Mouse (Mus musculus) stomach, embryonic 14.5 days (tissue): ENCODE results near the gene Rgl1. TPM values are rescaled to one million over a fixed set of nuclear protein-coding genes. Genes with fewer than 3 reads are reported as not detected.

Experiments
- ATAC-seq: fragments of 200-750 bp; cut with Nextera tagmentation; 2 replicates; pipeline ENCODE4 v1.8.0; 2017; ENCODE audit warnings: low read depth, moderate TSS enrichment; ENCODE audit not compliant: insufficient number of reproducible peaks, insufficient read depth, low FRiP score
- H3K27ac ChIP-seq: fragments of 300-500 bp; sonication (generic); 2 replicates; pipeline ENCODE4 v1.5.1; 2014; ENCODE audit warnings: mild to moderate bottlenecking, low read length, moderate library complexity, mixed read lengths
- H3K27me3 ChIP-seq: fragments of 300-500 bp; sonication (generic); 2 replicates; pipeline ENCODE4 v1.6.1; 2014; ENCODE audit warnings: low read length, control low read depth, mixed read lengths; ENCODE audit not compliant: control insufficient read depth, insufficient read depth
- H3K36me3 ChIP-seq: fragments of 300-500 bp; sonication (generic); 2 replicates; pipeline ENCODE4 v1.6.1; 2014; ENCODE audit warnings: mild to moderate bottlenecking, control low read depth, low read length, moderate library complexity, mixed read lengths; ENCODE audit not compliant: control insufficient read depth, insufficient read depth
- H3K4me1 ChIP-seq: fragments of 300-500 bp; sonication (generic); 2 replicates; pipeline ENCODE4 v1.6.1; 2014; ENCODE audit warnings: low read length, control low read depth, mixed read lengths; ENCODE audit not compliant: control insufficient read depth, insufficient read depth
- H3K4me2 ChIP-seq: fragments of 300-500 bp; sonication (generic); replicated peaks from 2 replicates; pipeline ENCODE4 v1.6.1; 2014; ENCODE audit warnings: low read depth, low read length, control low read depth
- H3K4me3 ChIP-seq: fragments of 300-500 bp; sonication (generic); 2 replicates; pipeline ENCODE4 v1.5.1; 2014; ENCODE audit warnings: low read depth, low read length, control low read depth
- H3K9ac ChIP-seq: fragments of 300-500 bp; sonication (generic); replicated peaks from 2 replicates; pipeline ENCODE4 v1.6.1; 2014; ENCODE audit warnings: low read depth, mild to moderate bottlenecking, control low read depth, low read length, moderate library complexity, mixed read lengths
- H3K9me3 ChIP-seq: fragments of 300-500 bp; sonication (generic); 2 replicates; pipeline ENCODE4 v1.6.1; 2016; ENCODE audit warnings: low read depth, low read length, control low read depth; ENCODE audit not compliant: control insufficient read depth
- WGBS: fragments of 180-500 bp; shearing (Covaris S2); extraction: QIAGEN DNeasy Blood & Tissue Kit; methylation state at CpG from one replicate; pipeline ENCODE4 v1.1.7; 2014; 5-methylcytosine and 5-hydroxymethylcytosine counted together
- polyA plus RNA-seq: library from polyadenylated mRNA; unstranded; fragments of >200 nt; fragmentation: Nextera tagmentation; extraction: Ambion mirVana; gene quantifications from 2 replicates; pipeline ENCODE4 v1.2.1, GENCODE M21; 2014

Gene Rgl1
- polyA plus RNA-seq, 1 experiment from 2014 or later, result 61.2 TPM

- H3K9ac ChIP-seq, result no peak overlapping the region
- no peaks in the 10 kb centered on the region for H3K4me1 ChIP-seq
- no peaks in the 10 kb centered on the region for H3K36me3 ChIP-seq
- ATAC-seq, result no peak
- H3K4me3 ChIP-seq, result no peak overlapping the region
- no peaks in the 10 kb centered on the region for H3K27me3 ChIP-seq
- 81% methylated on average over 4 of the region's 4 CpGs for WGBS
- H3K27ac ChIP-seq, result no peak overlapping the region
- H3K9me3 ChIP-seq, result no peaks in the 10 kb centered on the region
- H3K4me2 ChIP-seq, result no peak overlapping the region
Measured at GRCm38 (mm10) chr1:152476126-152476525, 290.0 kb downstream of the Rgl1 start.

GRCm38 (mm10) chr1:152468443-152468842 lies 297.7 kb downstream of the Rgl1 start:
- H3K4me1 ChIP-seq, result 0 out of 2 replicates have a peak, but pooled peaks cover 4% of the 10 kb centered on the region
- H3K4me3 ChIP-seq, result no peak overlapping the region
- no peaks in the 10 kb centered on the region for H3K9me3 ChIP-seq
- 85% methylated on average over 9 of the region's 9 CpGs for WGBS
- no peak overlapping the region for H3K27ac ChIP-seq
- H3K4me2 ChIP-seq, result no peak overlapping the region
- H3K27me3 ChIP-seq, result no peaks in the 10 kb centered on the region
- no peaks in the 10 kb centered on the region for H3K36me3 ChIP-seq
- no peak overlapping the region for H3K9ac ChIP-seq
- ATAC-seq, result no peak

Other genes starting within 250 kb of the Rgl1 start
- gene Apobec4, start 15.8 kb downstream of the Rgl1 start, polyA plus RNA-seq, result not detected in 2 replicates
- gene Arpc5, start 191 bp upstream of the Rgl1 start, polyA plus RNA-seq, result 340 and 368 TPM in 2 replicates
- gene Ncf2, start 33.8 kb upstream of the Rgl1 start, polyA plus RNA-seq, result 3.7 and 5.4 TPM in 2 replicates
- 37.6 and 37.7 TPM in 2 replicates for gene Smg7, start 136.3 kb upstream of the Rgl1 start, polyA plus RNA-seq
- gene Nmnat2, start 188.6 kb upstream of the Rgl1 start, polyA plus RNA-seq, result 3.0 and 3.8 TPM in 2 replicates